Mouse (Mus musculus): Measurements from ENCODE around the gene Notch2.

Gene Notch2

DNA sequence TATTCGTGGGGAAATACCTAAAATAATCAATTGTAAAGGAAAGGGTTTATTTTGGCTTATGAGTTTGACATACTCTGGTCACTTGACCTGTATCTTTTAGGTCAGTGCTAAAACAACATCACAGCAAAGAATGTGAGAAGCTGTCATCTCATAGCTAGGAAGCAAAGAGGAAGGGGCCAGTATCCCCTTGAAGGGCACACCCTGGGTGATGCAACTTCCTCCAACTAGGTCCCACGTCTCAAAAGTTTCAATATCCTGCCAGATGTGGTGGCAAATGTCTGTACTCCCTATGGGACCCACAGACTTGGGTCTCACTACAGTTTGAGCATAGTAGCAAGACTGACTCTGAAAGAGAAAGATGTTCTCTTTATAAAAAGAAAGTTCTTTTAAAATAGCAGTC is 144.3 kb downstream of the Notch2 start:
- in situ Hi-C loops (cut with MboI; ENCODE audit: low pct_unique_long_range_greater_than_20kb in 1 of 2, low sequenced_read_pairs in 2 of 2, unreplicated experiment in 1 of 2): no loop called here

DNA sequence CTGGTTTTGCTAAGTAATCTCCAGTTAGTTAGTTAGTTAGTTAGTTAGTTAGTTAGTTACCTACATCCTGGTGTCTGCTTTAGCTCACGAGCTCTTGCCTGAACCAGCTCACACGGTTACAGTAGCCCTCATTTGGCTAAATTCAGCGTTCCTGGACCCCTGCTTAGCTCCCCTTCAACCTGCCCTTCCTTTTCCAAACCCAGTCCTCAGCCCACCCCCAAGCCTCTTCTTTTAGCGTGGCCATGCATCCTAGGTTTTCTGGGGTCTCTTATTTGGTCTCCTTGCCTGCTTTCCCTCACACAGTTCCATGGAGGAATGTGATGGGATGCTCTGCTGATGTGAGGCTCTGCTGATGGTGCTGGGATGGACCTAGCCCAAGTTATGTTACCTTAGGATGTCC is 145.3 kb downstream of the Notch2 start:
- in situ Hi-C loops (cut with MboI; ENCODE audit: low pct_unique_long_range_greater_than_20kb in 1 of 2, low sequenced_read_pairs in 2 of 2, unreplicated experiment in 1 of 2): no loop called here

DNA sequence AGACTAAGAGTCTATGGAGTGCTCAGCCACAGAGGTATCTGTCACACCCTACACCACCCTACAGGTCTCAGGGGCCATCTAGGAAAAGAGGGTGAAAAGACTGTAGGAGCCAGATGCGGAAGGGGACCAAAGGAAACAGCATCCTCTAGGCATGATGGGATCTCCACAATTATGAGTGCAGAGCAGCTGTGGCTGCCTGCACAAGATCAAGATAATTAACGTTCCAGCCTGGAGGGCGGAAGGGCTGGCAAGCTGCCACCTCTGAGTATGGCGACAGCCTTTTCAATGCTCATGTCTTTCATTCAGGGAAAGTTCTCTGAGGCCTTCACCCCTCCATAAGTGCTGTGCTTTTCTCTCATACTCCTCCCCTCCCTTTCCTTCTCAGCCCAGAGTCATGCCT is 146.0 kb downstream of the Notch2 start:
- in situ Hi-C loops (cut with MboI; ENCODE audit: low pct_unique_long_range_greater_than_20kb in 1 of 2, low sequenced_read_pairs in 2 of 2, unreplicated experiment in 1 of 2): no loop called here

DNA sequence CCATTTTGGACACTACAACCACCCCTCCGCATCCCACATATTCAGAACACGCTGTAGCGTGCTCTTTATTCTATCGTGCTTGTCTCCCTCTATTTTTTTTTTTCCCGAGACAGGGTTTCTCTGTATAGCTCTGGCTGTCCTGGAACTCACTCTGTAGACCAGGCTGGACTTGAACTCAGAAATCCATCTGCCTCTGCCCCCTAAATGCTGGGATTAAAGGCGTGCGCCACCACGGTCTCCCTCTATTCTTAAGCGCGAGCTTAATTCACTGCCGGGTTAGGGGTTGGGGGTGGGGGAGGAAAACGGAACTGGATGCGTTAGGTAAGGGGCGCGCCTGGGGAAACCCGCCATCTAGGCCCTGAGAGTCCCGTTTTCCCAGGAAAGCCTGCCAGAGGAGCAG is 147.0 kb downstream of the Notch2 start, which contains the start of gene Adam30:
Gene Adam30 (plus strand): TSS at position 301 of the 400 bp plus-strand sequence.
- in situ Hi-C loops (cut with MboI; ENCODE audit: low pct_unique_long_range_greater_than_20kb in 1 of 2, low sequenced_read_pairs in 2 of 2, unreplicated experiment in 1 of 2): no loop called here

DNA sequence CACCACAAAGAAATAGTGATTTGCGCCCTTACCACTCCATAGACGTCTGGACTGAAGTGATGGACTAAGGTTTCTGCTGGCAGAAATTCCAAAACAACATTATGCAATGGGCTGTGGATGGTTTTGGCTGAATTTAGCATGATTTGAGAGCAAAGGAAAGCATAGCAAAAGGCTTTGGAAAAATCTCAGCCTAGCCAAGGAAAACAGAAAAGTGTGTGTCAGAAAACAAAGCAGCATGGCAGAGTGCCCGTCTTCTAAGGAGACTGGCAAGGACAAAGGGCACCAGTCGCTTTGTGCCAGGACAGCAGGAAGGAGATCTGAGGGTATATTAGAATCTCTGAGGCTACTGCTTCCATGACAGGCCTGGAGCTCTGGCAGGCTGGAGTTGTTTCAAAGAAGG is 165.0 kb downstream of the Notch2 start:
- in situ Hi-C loops (cut with MboI; ENCODE audit: low pct_unique_long_range_greater_than_20kb in 1 of 2, low sequenced_read_pairs in 2 of 2, unreplicated experiment in 1 of 2): no loop called here

DNA sequence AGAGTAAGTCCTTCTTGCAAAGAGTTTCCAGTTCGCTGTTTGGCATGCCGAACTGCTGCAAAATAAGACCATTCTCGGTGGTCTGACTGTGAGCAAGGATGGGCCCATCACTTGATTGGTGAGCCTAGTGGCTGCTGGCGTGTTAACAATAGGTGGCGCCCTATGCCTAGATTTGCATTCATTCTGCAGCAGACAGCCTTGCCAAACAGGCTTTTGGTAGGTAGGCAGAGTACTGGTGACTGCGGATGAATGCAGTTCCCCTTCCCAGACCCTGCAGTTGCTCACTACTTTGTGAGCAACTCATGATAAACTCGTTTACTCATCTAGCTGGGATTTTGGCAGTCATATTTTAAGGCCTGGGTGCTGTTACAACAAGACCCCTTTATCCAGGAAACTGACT is 167.5 kb downstream of the Notch2 start:
- in situ Hi-C loops (cut with MboI; ENCODE audit: low pct_unique_long_range_greater_than_20kb in 1 of 2, low sequenced_read_pairs in 2 of 2, unreplicated experiment in 1 of 2): no loop called here

DNA sequence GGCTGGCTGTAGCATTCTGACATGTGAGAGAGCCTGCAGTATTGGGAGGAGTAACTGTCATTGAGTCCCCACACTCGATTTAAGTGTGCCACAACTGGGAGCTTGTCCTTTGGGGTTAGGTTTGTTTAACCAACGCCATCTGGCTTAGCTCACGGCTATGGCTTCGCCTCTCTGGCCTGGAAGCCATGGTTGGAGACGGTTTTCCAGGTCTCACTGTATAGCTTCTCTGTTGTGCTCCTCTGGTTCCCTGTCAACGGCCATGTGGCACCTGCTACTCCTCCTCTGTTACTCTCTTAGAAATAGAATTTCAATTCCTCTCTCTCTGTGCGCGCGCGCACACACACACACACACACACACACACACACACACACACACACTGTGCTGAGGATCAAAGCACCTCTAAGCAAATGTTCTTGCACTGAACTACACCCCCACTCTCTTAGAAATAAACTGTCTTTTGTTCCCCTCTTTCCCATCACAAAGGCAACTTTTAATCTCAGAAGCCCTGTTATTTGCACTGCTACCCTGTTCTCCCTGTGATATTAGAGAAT is 171.9 kb downstream of the Notch2 start:
- in situ Hi-C loops (cut with MboI; ENCODE audit: low pct_unique_long_range_greater_than_20kb in 1 of 2, low sequenced_read_pairs in 2 of 2, unreplicated experiment in 1 of 2): no loop called here

DNA sequence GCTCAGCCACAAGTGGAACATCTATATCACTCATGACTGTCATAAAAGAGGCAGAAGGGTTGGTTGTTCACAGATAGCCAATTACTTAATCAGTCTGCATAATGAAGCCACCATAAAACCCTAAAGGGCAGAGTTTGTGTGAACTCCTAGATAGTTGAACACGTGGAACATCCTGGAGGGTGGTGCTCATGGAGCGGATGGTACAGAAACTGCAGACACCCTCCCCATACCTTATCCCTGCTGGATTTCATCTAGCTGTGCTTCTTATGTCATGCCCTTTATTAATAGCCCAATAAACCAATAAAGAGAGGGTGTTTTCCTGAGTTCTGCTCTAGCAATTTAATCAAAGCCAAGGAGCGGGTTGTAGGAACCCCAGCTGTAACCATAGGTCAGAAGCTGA is 174.4 kb downstream of the Notch2 start:
- in situ Hi-C loops (cut with MboI; ENCODE audit: low pct_unique_long_range_greater_than_20kb in 1 of 2, low sequenced_read_pairs in 2 of 2, unreplicated experiment in 1 of 2): no loop called here

DNA sequence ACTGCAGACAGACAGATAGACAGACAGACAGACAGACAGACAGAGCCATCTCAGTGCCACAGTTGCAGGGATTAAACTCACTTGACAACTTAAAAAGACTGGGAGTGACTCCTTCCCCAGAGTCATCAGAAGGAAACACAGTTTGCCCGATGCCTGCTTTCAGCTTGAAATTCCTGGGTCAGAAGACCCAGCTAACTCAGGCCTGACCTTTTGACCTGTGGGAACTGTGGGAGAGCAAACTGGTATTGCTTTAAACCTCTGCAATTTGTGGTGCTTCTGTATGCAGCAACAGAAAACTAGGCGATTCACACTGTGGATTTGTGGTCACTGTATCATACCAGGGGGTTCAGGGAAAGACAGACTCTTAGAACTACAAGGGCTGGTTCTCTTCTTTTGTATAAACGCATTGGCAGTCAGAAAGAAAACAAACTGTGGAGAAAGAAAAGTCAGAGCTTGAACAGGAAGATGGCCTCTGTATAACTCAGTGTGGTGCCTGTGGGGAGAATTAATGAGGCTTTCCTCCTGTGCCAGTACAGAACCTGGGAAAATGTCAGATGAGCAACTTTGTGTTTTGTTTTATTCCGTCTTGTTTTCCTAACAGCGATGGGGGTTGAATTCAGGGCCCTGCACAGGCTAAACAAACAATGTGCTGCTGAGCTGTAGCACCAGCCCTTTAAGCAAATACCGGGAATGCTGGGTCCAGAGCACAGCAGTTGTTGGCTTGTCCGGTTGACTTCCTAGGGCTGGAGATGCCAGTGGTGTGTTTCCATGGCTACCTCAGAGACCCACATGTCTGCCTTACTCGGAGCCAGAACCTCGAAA is 184.6 kb downstream of the Notch2 start:
- in situ Hi-C loops (cut with MboI; ENCODE audit: low pct_unique_long_range_greater_than_20kb in 1 of 2, low sequenced_read_pairs in 2 of 2, unreplicated experiment in 1 of 2): no loop called here

DNA sequence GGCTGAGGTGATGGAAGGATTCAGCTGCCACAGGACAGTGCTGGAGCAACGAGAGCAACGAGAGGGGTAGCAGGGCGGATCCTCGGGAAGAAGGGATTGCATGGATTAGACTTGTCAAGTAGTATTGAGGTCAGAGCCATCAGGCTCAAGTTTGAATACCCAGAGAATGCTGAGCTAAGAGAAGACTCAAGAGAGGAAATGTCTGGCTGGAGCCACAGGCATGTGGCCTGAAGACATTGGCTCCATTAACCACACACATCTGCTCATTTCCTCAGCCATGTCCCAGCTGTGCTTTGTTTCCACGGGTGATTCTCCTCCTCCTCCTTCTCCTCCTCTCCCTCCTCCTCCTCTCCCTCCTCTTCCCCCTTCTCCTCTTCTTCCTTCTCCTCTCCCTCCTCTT is 186.4 kb downstream of the Notch2 start:
- in situ Hi-C loops (cut with MboI; ENCODE audit: low pct_unique_long_range_greater_than_20kb in 1 of 2, low sequenced_read_pairs in 2 of 2, unreplicated experiment in 1 of 2): no loop called here

Data from mouse embryonic stem cell (cell line).